In the genomic region with DNA sequence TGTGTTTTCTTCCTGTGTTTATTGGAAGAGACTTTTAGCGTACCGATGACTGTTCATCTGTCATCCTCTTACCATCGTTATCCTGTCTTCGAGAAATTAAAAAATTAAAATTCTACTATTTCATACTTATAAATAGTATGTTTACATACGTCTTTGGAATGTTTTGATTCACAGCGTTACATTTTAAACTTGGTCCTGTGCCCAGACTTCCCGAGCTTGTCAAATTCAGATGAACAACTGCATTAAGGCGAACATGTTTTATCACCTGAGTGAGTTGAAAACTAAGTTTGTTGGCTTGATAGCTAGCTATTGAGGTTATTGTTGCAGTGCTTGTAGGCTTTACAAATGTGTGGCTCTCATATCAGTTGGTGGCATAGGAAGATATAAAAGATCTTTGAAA, we compare ENCODE assay signal across 8 mouse cellular contexts. TPM values are rescaled to one million over a fixed set of nuclear protein-coding genes. Genes with fewer than 3 reads are reported as not detected.
A peak's percentile ranks its signal among the peaks of the same experiment; 100 is the strongest.
DNase-seq lines count a peak whose midpoint lies in the region; ATAC-seq and TF ChIP-seq lines count a peak whose summit lies in the region.
"Had no signal": no experiment of that assay in that cellular context is flagged by ENCODE, and none has a peak within 500 bp of the region (broad histone marks: within the 10 kb centered on the region; RNA-seq: fewer than 3 reads in every experiment).

No protein-coding gene starts in this region.

- peaks cover 6% of the 10 kb centered on the region for H3K4me1 ChIP-seq in lung, embryonic 16.5 days (replicated peaks; ENCODE audit: control insufficient read depth, insufficient read depth, low read length)
- H3K4me1 ChIP-seq in embryonic facial prominence, embryonic 14.5 days (ENCODE audit: control insufficient read depth, insufficient read depth, low read length), result peaks cover 9% of the 10 kb centered on the region
- no peaks in the 10 kb centered on the region for H3K4me1 ChIP-seq in small intestine, adult 2 months (ENCODE audit: control insufficient read depth, insufficient read depth, insufficient read length, low read length)

- DNase-seq in lung, postnatal 36 days, result no peak
- DNase-seq in embryonic facial prominence, embryonic 14.5 days (ENCODE audit: low spot score), result peak; percentile 13
- DNase-seq in kidney, postnatal 14 days, result peak; percentile 10
- DNase-seq in gastrocnemius, postnatal 25 days, result no peak
- DNase-seq in spleen, adult 18-20 months, result no peak

- TF ChIP-seq POLR2A in small intestine, adult 2 months (IDR thresholded peaks at IDR 0.05; ENCODE audit: low read depth, low read length), result no peak

- no peak for ATAC-seq in lung, embryonic 16.5 days (ENCODE audit: low read depth)
- ATAC-seq in embryonic facial prominence, embryonic 14.5 days (ENCODE audit: low read depth), result no peak

- peaks cover 6% of the 10 kb centered on the region; the same call in 1 of the 2 replicates for H3K36me3 ChIP-seq in lung, embryonic 16.5 days (ENCODE audit: control insufficient read depth, insufficient read depth, low read length)
- H3K36me3 ChIP-seq in embryonic facial prominence, embryonic 14.5 days (ENCODE audit: control insufficient read depth, insufficient read depth, low read length), result peaks cover 20% of the 10 kb centered on the region
- peaks cover 5% of the 10 kb centered on the region; the same call in 1 of the 2 replicates for H3K36me3 ChIP-seq in small intestine, adult 2 months (ENCODE audit: control insufficient read depth, insufficient read depth, low read length)

- no peaks in the 10 kb centered on the region for H3K9me3 ChIP-seq in lung, embryonic 16.5 days (ENCODE audit: control insufficient read depth, low read length)
- no peaks in the 10 kb centered on the region for H3K9me3 ChIP-seq in embryonic facial prominence, embryonic 14.5 days (ENCODE audit: control insufficient read depth, low read length)

- peak overlapping the region; percentile 66 for H3K4me3 ChIP-seq in lung, embryonic 16.5 days (ENCODE audit: low read length)
- H3K4me3 ChIP-seq in embryonic facial prominence, embryonic 14.5 days (ENCODE audit: low read depth, low read length), result peak overlapping the region; percentile 65
- H3K4me3 ChIP-seq in small intestine, adult 2 months (ENCODE audit: low read depth, low read length), result peak overlapping the region; percentile 95

- no peak for TF ChIP-seq CTCF in small intestine, adult 2 months (IDR thresholded peaks at IDR 0.05; ENCODE audit: extremely low read depth, insufficient read length, insufficient replicate concordance, low read depth, low read length)

- 9% methylated on average over 8 of the region's 8 CpGs for WGBS in lung, embryonic 16.5 days
- 31% methylated on average over 8 of the region's 8 CpGs for WGBS in embryonic facial prominence, embryonic 14.5 days
- 10% methylated on average over 8 of the region's 8 CpGs for WGBS in small intestine, adult 2 months

- H3K4me2 ChIP-seq in lung, embryonic 16.5 days (ENCODE audit: low read depth, low read length), result peak overlapping the region; percentile 59
- peak overlapping the region; percentile 65 for H3K4me2 ChIP-seq in embryonic facial prominence, embryonic 14.5 days (ENCODE audit: low read depth, low read length)

- H3K27me3 ChIP-seq in lung, embryonic 16.5 days (ENCODE audit: control insufficient read depth, insufficient read depth, low read depth, low read length), result no peaks in the 10 kb centered on the region
- H3K27me3 ChIP-seq in embryonic facial prominence, embryonic 14.5 days (replicated peaks; ENCODE audit: control insufficient read depth, insufficient read depth, low read length), result no peaks in the 10 kb centered on the region
- no peaks in the 10 kb centered on the region for H3K27me3 ChIP-seq in small intestine, adult 2 months (ENCODE audit: control insufficient read depth, insufficient read depth, low read length)

- H3K9ac ChIP-seq in lung, embryonic 16.5 days (ENCODE audit: low read length), result peak overlapping the region; percentile 73
- peak overlapping the region; percentile 73 for H3K9ac ChIP-seq in embryonic facial prominence, embryonic 14.5 days (ENCODE audit: low read depth, low read length)

- H3K27ac ChIP-seq in lung, embryonic 16.5 days (ENCODE audit: low read length), result no peak overlapping the region
- peak overlapping the region; percentile 57; the same call in 1 of the 2 replicates for H3K27ac ChIP-seq in embryonic facial prominence, embryonic 14.5 days (replicated peaks; ENCODE audit: low read depth, low read length)
- peak overlapping the region; percentile 89 for H3K27ac ChIP-seq in small intestine, adult 2 months (ENCODE audit: insufficient read depth, low read depth, low read length)

RNA-seq across cellular contexts. Expression of a gene that starts 0.7 kb away (rescaled TPM):
- polyA plus RNA-seq in lung, embryonic 16.5 days (2015; fragmentation: Nextera tagmentation; extraction: Ambion mirVana), result 23.2 and 23.7 TPM in 2 replicates
- polyA plus RNA-seq in embryonic facial prominence, embryonic 14.5 days (2014; fragmentation: Nextera tagmentation; extraction: Ambion mirVana), result 20.0 and 22.3 TPM in 2 replicates
- polyA plus RNA-seq in small intestine, adult 2 months (2012; rRNA removed), result 7.3 and 14.6 TPM in 2 replicates
- 10 to 100 TPM; 19.8 to 21.2 TPM for total RNA-seq in gastrocnemius, postnatal 25 days (2021)

RNA-seq across cellular contexts. Expression of a gene that starts 14.4 kb away (rescaled TPM):
- 0.82 and 1.0 TPM in 2 replicates for polyA plus RNA-seq in lung, embryonic 16.5 days (2015; fragmentation: Nextera tagmentation; extraction: Ambion mirVana)
- 0.25 and 0.95 TPM in 2 replicates for polyA plus RNA-seq in embryonic facial prominence, embryonic 14.5 days (2014; fragmentation: Nextera tagmentation; extraction: Ambion mirVana)
- polyA plus RNA-seq in small intestine, adult 2 months (2012; rRNA removed), result 0.08 TPM in 1 of 2 replicates, not detected in the other
- under 1 TPM in 1 of 2 experiments, not detected in 1; 0.08 TPM for total RNA-seq in gastrocnemius, postnatal 25 days (2021)
- total RNA-seq: gastrocnemius, postnatal 14 days had no signal

Comparison
In these comparisons a context has a peak if more than half of its experiments do, and no peak if none do; other contexts are left out.
1. DNase-seq: peak in embryonic facial prominence, embryonic 14.5 days (single experiment) and kidney, postnatal 14 days (single experiment); none in lung, postnatal 36 days (single experiment), gastrocnemius, postnatal 25 days (single experiment) and spleen, adult 18-20 months (0 of 2).
2. Peak in every context shown above with its lines, with median percentiles within 50 percentile points of each other: H3K4me3 ChIP-seq.